Mouse (Mus musculus) lung, postnatal 0 days (tissue): ENCODE data around the gene Tpcn1. TPM values are rescaled to one million over a fixed set of nuclear protein-coding genes. Genes with fewer than 3 reads are reported as not detected.
A peak's percentile ranks its signal among the peaks of the same experiment; 100 is the strongest.

Experiments
- ATAC-seq: fragments of 200-750 bp; cut with Nextera tagmentation; 2 replicates; pipeline ENCODE4 v1.8.0; 2017; ENCODE audit warnings: moderate library complexity
- DNase-seq: peaks from one replicate; pipeline ENCODE4 v3.0.0-alpha.2; 2016; ENCODE audit warnings: low spot score
- H3K27ac ChIP-seq: fragments of 300-500 bp; sonication (generic); 2 replicates; pipeline ENCODE4 v1.5.1; 2014; ENCODE audit warnings: antibody characterized with exemption, mild to moderate bottlenecking, low read length, mixed read lengths
- H3K27me3 ChIP-seq: fragments of 300-500 bp; sonication (generic); replicated peaks from 2 replicates; pipeline ENCODE4 v1.6.1; 2014; ENCODE audit warnings: low read length, mixed read lengths; ENCODE audit not compliant: insufficient read depth
- H3K36me3 ChIP-seq: fragments of 300-500 bp; sonication (generic); 2 replicates; pipeline ENCODE4 v1.6.1; 2014; ENCODE audit warnings: low read length, mixed read lengths; ENCODE audit not compliant: insufficient read depth
- H3K4me1 ChIP-seq: fragments of 300-500 bp; sonication (generic); 2 replicates; pipeline ENCODE4 v1.6.1; 2014; ENCODE audit warnings: antibody characterized with exemption, low read depth, low read length, mixed read lengths; ENCODE audit not compliant: insufficient read depth
- H3K4me2 ChIP-seq: fragments of 300-500 bp; sonication (generic); replicated peaks from 2 replicates; pipeline ENCODE4 v1.6.1; 2014; ENCODE audit warnings: low read depth, mild to moderate bottlenecking, low read length, moderate library complexity, mixed read lengths
- H3K4me3 ChIP-seq: fragments of 300-500 bp; sonication (generic); 2 replicates; pipeline ENCODE4 v1.5.1; 2014; ENCODE audit warnings: low read depth, low read length
- H3K9ac ChIP-seq: fragments of 300-500 bp; sonication (generic); replicated peaks from 2 replicates; pipeline ENCODE4 v1.6.1; 2014; ENCODE audit warnings: low read depth, mild to moderate bottlenecking
- H3K9me3 ChIP-seq: fragments of 300-500 bp; sonication (generic); 2 replicates; pipeline ENCODE4 v1.6.1; 2016; ENCODE audit warnings: low read length, mixed read lengths
- CTCF ChIP-seq: IDR thresholded peaks from 2 replicates; pipeline ENCODE4 v1.5.1; 2016; ENCODE audit warnings: antibody characterized with exemption, mild to moderate bottlenecking
- EP300 ChIP-seq: IDR thresholded peaks from 2 replicates; pipeline ENCODE4 v1.6.1; 2016; ENCODE audit warnings: antibody characterized with exemption, mild to moderate bottlenecking, control low read depth
- WGBS: fragments of 180-500 bp; shearing (Covaris S2); extraction: QIAGEN DNeasy Blood & Tissue Kit; methylation state at CpG from one replicate; pipeline ENCODE4 v1.1.7; 2014; 5-methylcytosine and 5-hydroxymethylcytosine counted together
- polyA plus RNA-seq: library from polyadenylated mRNA; unstranded; fragments of >200 nt; fragmentation: Nextera tagmentation; extraction: Ambion mirVana; gene quantifications from 2 replicates; pipeline ENCODE4 v1.2.1, GENCODE M21; 2015

Gene Tpcn1
- polyA plus RNA-seq, 1 experiment from 2014 or later: 17.5 TPM

DNA sequence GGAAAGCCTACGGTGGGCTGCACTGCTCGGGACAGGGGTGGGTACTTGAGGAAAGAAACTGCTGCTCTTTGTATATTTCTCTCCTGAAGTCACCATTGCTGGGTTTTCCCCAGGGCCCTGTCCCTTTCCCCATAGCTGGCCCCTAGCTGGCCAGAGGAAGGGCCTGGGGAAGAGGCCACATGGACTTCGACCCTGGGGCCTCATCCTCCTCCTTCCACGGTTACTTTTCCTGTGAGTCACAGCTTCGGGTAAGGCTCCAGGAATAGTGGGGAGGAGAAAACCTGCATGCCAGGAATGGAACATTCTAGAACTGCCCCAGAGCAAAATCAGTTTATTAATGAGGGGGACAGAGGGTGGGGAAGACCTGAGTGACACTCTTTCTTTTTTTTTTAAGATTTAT lies 38.3 kb downstream of the Tpcn1 start:
- 71% methylated on average over 5 of the region's 5 CpGs for WGBS
- Histone ChIP-seq H3K9me3 (no peaks in the 10 kb centered on the region), H3K36me3 (peaks cover 11% of the 10 kb centered on the region), H3K27me3 (no peaks in the 10 kb centered on the region), H3K4me3 (no peak overlapping the region), H3K4me1 (no peaks in the 10 kb centered on the region), H3K4me2 (no peak overlapping the region), H3K27ac (no peak overlapping the region), H3K9ac (no peak overlapping the region)
- TF ChIP-seq CTCF (no peak), EP300 (no peak)
- DNase-seq (no peak), ATAC-seq (no peak)

GRCm38 (mm10) chr5:120548236-120548850 lies 40.1 kb downstream of the Tpcn1 start:
- no peaks in the 10 kb centered on the region for H3K9me3 ChIP-seq
- no peak overlapping the region for H3K9ac ChIP-seq
- H3K4me1 ChIP-seq: no peaks in the 10 kb centered on the region
- TF ChIP-seq EP300: no peak
- TF ChIP-seq CTCF: no peak
- no peak for DNase-seq
- no peaks in the 10 kb centered on the region for H3K27me3 ChIP-seq
- no peak overlapping the region for H3K4me3 ChIP-seq
- H3K36me3 ChIP-seq: no peaks in the 10 kb centered on the region
- 68% methylated on average over 11 of the region's 11 CpGs for WGBS
- no peak overlapping the region for H3K4me2 ChIP-seq
- no peak for ATAC-seq
- no peak overlapping the region for H3K27ac ChIP-seq

- peaks cover 11% of the 10 kb centered on the region; the same call in 1 of the 2 replicates for H3K4me1 ChIP-seq
- no peak for TF ChIP-seq CTCF
- no peak for TF ChIP-seq EP300
- no peaks in the 10 kb centered on the region for H3K9me3 ChIP-seq
- DNase-seq (no peak), ATAC-seq (no peak)
- H3K4me2 ChIP-seq: no peak overlapping the region
- H3K9ac ChIP-seq: no peak overlapping the region
- H3K27me3 ChIP-seq: no peaks in the 10 kb centered on the region
- 80% methylated on average over 5 of the region's 5 CpGs for WGBS
- 0 out of 2 replicates have a peak overlapping the region, but pooled peaks have one; percentile 20 for H3K27ac ChIP-seq
- H3K36me3 ChIP-seq: 0 out of 2 replicates have a peak, but pooled peaks cover 8% of the 10 kb centered on the region
- H3K4me3 ChIP-seq: no peak overlapping the region
Measured at GRCm38 (mm10) chr5:120536632-120537031, 51.8 kb downstream of the Tpcn1 start.

DNA sequence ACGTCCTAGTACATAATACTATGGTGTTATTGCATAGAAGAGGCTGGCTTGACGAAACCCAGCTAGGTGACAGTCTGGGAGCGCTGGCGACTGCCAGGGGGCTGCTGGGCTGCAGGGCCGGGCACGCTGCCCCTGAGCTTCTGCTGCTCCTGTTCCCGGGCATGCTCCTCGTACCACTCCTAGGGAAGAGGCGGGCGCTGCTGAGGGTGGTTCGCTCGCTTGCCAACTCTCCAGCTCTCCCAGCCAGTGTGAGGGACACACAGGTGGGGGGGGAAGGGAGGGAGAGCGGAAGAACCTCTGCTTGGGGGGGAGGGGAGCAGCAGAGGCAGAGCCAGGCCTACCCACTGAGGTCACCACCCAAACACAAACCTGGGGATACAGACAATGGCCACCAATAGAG lies 52.4 kb downstream of the Tpcn1 start:
- H3K27me3 ChIP-seq: no peaks in the 10 kb centered on the region
- H3K4me1 ChIP-seq: peaks cover 11% of the 10 kb centered on the region; the same call in 1 of the 2 replicates
- TF ChIP-seq EP300: no peak
- TF ChIP-seq CTCF: no peak
- H3K9ac ChIP-seq: no peak overlapping the region
- H3K4me2 ChIP-seq: no peak overlapping the region
- ATAC-seq (peak; percentile 57), DNase-seq (peak; percentile 49)
- H3K36me3 ChIP-seq: 0 out of 2 replicates have a peak, but pooled peaks cover 8% of the 10 kb centered on the region
- 71% methylated on average over 12 of the region's 13 CpGs for WGBS
- H3K4me3 ChIP-seq: no peak overlapping the region
- H3K9me3 ChIP-seq: no peaks in the 10 kb centered on the region
- 0 out of 2 replicates have a peak overlapping the region, but pooled peaks have one; percentile 20 for H3K27ac ChIP-seq

DNA sequence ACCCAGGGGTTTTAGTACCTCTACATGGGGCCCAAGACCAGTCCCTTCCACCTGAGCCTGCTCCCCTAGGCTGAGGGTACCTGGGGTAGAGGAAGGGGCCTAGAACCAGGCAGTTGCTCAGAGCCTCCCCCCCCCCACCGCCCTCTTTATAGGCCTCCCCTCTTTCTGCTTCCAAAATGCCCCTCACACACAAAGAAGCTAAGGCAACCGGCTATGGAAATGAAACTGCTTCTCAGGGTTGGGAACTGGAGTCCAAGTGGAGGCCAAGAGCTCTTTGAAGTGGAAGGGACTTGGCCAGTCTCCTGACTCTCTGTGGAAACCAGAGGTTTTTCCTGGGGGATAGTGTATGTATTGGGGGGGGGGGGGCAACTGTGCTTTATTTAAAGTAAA lies 53.8 kb downstream of the Tpcn1 start:
- Histone ChIP-seq H3K27ac (peak overlapping the region; percentile 66), H3K36me3 (0 out of 2 replicates have a peak, but pooled peaks cover 3% of the 10 kb centered on the region), H3K9ac (no peak overlapping the region), H3K9me3 (no peaks in the 10 kb centered on the region), H3K4me2 (no peak overlapping the region), H3K27me3 (no peaks in the 10 kb centered on the region), H3K4me3 (no peak overlapping the region), H3K4me1 (peaks cover 11% of the 10 kb centered on the region; the same call in 1 of the 2 replicates)
- DNase-seq (peak; percentile 63), ATAC-seq (peak; percentile 56)
- 14% methylated on average over 1 of the region's 2 CpGs for WGBS
- TF ChIP-seq CTCF: no peak
- TF ChIP-seq EP300: no peak

DNA sequence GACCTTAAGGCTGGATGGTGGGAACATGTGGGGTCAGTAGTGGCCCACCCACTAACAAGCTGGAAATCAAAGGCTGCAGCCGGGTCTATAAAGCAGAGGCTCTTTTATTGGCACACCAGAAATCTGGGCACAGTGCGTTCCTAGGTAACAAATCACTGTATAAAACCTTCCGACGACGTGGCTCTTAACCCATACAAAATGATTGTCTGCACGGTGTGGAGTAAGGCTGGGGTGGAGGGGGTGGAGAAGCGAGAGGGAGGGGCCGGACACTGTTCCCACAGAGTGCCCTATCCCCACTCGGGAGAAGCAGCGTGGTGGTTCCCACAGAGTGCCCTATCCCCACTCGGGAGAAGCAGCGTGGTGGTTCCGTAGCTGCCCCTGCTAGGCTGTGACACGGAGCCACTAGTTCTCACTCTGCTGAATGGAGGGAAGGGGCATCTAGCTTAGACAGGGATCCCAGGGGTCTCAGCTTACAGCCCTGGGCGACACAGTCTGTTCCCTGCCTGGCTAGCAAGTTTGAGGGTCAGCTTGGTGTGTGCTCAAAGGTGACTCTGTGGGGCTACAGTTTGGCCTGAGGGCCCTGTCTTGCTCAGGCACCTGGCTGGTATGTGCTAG lies 54.3 kb downstream of the Tpcn1 start:
- 73% methylated on average over 15 of the region's 15 CpGs for WGBS
- Histone ChIP-seq H3K27me3 (no peaks in the 10 kb centered on the region), H3K4me2 (no peak overlapping the region), H3K4me3 (no peak overlapping the region), H3K27ac (peak overlapping the region; percentile 66), H3K9me3 (no peaks in the 10 kb centered on the region), H3K9ac (no peak overlapping the region), H3K36me3 (no peaks in the 10 kb centered on the region), H3K4me1 (peaks cover 11% of the 10 kb centered on the region; the same call in 1 of the 2 replicates)
- TF ChIP-seq EP300: no peak
- ATAC-seq (peak; percentile 30; the same call in 1 of the 2 replicates), DNase-seq (no peak)
